Mouse (Mus musculus): ENCODE measurements at regions not wholly inside any gene's neighbourhood (a gene's known extent, or its start where the extent isn't known, plus 50 kb on each side); places are given as distances from the start of the nearest gene placed in this dataset.

DNA sequence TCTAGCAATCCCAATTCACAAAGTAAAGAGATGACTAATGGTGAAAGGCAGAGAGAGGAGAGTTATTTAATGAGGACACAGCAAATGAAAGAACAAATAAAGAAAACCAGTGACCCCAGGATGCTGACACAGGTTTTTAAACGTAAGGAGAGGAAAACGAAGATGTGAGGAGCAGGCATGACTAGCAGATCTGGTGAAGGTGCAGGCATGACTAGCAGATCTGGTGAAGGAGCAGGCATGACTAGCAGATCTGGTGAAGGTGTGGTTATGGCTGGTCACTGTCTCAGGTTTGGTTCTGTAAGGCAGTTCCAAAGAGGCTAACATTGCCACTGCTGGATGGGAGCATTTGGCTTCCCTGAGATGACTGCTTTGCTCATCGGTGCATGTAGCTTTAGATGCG, 57.0 kb downstream of the Mbl2 start:
- no peak for DNase-seq (ENCODE audit: low spot score)

DNA sequence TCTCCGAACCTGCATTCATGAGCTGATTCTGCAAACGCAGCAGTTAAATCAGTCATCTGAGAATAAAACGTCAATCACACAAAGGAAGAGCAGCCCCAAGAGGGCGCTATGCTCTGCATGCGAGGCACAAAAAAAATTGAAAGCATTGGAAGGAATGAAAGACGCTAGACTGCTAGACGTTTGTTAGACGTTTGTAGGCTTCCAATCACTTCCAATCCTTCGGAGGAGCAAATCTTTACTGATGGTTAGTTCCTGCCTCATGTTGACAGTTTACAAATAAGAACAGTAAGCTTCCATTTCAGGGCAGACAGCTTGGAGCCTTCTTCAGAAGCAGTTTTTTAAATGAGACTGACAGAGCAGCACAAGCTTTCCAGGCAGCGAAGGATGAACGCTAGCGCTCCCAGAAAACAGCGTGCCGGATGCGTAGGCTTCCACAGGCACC, 62.5 kb downstream of the Mbl2 start:
- peak; percentile 40 for DNase-seq (ENCODE audit: low spot score)

DNA sequence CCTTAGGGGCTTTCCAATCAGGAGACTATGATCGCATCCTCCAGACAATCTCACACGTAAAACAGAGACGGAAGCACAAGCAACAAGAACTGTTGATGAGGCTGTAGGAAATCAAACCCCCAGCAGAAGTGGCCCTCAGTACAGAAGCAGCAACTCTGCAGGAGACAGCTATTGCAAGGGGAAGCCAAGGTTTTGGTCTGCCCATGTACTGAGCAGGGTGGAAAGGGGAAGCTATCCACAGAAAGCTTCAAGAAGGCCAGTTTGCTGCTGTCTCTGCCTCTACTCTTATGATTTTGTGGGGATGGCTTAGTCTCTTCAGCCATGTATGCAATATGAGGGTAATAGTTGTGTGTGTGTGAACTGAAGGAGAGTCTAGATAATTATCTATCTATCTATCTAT, 63.3 kb downstream of the Mbl2 start:
- DNase-seq (ENCODE audit: low spot score), result no peak

DNA sequence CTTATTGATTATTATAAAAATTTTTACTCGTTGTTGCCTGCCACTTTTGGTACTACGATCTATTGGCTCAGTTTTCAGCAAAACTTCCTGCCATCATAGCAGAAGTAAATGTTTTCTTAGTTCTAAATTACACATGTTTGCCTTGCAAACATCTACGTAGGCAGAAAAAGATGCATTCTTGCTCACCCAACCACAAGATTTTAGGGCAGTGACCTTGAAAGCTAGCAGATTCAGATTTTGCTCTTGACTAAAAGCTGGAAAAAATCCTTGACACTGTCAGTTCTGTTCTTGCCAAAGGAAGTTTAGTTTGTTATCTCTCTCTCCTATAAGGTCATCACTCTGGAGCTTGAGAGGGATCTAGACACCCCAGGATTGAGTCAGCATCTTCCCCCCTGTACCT, 66.8 kb downstream of the Mbl2 start:
- DNase-seq (ENCODE audit: low spot score), result no peak

DNA sequence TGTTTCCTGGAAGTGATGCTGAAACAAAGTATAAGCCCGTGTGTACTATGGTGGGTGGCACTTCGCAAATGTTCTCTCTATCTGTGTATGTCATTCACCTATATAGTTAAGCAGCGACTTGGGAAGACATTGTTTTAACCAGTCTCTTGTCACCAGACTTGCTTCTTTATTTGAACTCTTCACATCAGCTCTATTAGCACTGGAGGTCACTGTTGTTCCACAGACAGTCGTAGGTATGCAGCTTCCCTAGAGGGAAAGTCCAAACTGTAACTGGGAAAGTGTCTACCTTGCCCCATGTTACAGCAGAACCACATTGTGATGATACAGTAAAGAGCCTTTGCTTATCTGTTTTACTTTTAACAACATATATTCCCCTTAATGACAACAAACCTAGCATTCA, 69.5 kb downstream of the Mbl2 start:
- no peak for DNase-seq (ENCODE audit: low spot score)

DNA sequence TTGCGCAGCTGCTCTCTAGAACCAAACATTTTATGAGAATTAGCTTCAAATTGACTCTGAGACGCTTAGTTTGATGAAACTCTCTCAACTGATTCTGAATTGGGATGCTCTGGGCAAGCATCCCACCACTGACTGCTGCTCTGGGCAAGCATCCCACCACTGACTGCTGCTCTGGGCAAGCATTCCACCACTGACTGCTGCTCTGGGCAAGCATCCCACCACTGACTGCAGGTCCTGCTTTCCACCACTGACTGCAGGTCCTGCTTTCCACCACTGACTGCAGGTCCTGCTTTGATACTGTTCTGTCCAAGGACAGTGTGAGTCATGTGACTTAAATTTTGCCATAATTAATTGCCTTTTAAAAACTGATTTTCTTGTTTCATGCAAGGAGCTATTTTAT, 73.6 kb downstream of the Mbl2 start:
- no peak for DNase-seq (ENCODE audit: low spot score)

DNA sequence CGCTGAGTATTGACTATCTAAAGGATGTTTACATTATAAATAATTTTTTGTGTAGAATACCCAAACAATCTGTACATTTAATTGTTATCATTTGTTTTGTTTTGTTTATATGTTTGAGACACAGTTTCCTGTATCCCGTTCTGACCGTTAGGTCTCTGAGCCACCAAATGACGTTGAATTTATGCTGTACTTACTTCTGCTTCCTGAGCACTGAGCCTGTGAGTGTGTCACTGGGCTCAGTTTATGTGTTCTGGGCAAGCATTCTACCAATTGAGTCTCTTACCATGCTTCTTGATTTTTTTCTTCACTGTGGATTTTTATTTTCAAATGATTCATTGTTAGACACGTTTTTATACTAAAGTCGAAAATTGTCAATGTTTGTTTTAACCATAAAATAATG, 74.2 kb downstream of the Mbl2 start:
- DNase-seq (ENCODE audit: low spot score), result no peak

DNA sequence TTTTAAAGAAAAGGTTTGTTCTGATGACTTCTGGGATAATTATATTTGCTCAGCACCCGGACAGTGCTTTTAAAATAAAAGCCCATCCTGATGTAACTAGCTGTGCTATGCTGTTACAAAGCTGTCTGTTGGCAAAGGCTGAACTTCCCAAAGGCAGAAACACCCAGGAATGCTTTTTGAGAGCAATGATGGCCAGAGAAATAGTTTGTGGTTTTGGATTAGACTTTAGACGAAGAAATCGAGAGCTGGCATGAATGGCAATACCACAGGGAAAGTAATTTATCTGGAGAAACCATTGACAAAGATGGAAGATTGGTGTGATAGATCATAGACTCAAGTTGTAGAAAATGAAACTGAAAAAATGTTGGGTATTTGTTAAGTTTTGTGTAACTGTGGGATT, 84.6 kb downstream of the Mbl2 start:
- DNase-seq (ENCODE audit: low spot score), result no peak

DNA sequence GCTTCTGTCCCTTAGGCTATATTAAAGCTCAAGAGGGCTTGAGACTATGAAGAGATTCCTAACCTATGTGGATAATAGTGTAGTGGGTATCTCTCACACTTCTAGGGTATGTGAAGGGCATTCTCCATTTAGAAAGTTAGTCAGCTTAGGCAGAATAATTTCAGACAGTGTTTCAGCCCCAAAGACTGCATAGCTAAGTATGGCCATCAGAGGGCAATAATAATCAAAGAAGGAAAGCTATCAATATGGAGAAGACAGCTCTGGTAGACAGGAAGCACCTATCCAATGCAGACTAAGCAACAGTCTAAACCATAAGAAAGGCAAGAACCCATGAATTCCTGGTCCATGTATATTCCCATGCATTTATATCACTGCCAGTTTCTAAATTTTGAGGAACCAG, 95.0 kb downstream of the Mbl2 start:
- no peak for DNase-seq (ENCODE audit: low spot score)

DNA sequence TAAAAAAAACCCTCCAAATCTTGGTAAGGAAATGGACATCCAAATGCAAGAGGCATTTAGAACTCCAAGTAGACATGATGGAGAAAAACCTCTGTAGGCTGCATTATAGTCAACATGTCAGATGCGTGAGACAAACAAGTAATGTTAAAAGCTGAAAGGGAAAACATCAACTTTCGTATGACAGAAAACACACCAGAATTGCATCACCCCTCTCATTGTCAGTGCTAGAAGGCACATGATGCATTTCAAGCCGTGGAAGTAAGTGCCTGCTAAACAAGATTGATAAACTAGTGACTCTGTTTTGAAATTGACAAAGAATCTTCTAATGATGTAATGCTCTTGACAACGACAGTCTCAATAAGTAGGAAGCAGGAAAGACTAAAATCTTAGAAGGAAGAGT, 96.1 kb downstream of the Mbl2 start:
- no peak for DNase-seq (ENCODE audit: low spot score)

DNA sequence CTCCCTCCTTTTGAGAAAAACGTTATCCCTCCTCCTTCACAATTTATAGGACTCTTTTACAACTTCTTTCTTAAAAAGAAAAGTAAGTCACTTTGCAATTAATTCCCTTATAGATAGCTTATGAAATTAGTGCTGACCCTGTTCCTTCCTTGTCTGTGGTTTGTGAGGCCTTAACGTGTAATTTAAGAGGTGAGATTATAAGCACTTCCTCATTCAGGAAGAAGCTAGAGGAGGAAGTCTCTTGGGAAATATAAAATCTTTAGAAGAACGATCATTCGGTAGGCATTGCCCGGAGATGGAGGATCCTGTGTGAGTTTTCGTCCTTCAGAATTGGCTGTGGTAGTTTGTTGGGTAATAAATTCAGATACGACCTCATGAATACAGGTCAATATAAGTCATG, 98.0 kb downstream of the Mbl2 start:
- no peak for DNase-seq (ENCODE audit: low spot score)

DNA sequence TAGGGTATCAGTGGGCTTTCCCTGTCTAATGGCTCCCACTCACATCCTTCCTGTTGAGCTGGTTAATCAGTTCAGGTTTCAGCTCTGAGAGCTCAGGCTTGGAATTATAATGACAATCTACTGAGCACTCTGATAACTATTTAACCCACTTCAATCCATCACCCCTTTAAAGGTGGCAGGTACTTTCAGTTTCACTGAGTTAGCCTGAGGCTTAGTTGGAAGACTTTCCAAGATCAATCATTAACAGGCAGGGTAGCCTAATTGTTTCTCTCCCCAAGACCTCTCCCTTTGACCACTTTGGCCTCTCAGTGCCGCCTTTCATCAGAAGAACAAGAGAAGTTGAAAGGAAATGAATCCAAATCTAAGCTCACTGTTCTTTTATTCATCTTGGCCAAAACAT, 99.1 kb downstream of the Mbl2 start:
- no peak for DNase-seq (ENCODE audit: low spot score)

DNA sequence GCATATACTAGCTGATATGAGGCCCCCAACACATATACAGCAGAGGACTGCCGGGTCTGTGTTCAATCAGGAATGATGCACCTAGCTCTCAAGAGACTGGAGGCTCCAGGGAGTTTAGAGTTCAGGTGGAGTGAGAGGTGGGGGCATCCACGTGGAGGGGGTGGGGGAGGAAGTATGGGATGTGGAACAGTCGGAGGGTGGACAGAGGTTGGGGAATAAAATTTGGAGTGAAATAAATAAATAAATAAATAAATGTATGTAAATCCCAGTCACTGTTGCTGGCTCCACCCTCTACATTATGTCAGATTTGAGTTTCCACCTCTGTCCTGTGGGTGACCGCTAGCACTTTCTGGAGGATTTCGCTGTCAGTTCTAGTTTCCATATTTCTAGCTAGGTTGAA, 111.7 kb downstream of the Mbl2 start:
- DNase-seq (ENCODE audit: low spot score), result no peak

DNA sequence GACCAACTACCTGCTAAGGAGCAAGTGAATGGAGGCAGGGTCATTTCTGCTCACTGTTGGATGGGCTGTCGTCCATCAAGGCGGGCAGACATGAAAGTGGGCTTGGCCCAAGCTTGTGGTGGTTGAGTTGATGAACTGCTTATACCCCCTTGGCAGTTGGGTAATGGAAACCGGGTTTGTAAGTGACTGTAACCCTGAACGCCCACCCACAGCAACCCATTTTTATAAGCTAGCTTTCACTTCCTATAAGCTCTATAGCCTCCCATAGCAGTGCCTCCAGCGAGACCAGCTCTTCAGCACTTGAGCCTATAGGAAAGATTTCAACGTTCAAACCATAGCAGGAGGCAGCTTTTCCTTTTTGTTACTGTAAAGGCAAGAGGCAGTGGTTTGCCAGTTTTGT, 116.2 kb downstream of the Mbl2 start:
- no peak for DNase-seq (ENCODE audit: low spot score)

DNA sequence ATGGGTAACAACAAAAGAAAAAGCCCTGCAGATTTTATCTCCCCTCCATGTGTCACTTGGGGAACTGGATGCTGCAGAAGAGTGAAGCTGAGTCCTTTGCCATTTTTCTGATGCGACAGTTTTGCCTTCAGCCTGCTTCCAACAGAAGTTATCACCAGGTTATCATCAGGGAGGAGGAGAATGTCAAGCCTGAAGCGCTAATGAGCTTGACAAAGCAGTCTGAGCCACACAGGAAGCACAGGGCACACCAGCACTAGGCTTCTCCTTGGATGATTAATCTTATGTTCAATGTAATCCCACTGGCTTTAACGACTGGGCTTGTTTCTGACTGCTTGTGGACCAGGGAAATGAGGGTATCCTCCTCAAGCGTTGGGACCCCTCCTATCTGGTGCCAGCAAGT, 122.2 kb downstream of the Mbl2 start:
- no peak for DNase-seq (ENCODE audit: low spot score)

DNA sequence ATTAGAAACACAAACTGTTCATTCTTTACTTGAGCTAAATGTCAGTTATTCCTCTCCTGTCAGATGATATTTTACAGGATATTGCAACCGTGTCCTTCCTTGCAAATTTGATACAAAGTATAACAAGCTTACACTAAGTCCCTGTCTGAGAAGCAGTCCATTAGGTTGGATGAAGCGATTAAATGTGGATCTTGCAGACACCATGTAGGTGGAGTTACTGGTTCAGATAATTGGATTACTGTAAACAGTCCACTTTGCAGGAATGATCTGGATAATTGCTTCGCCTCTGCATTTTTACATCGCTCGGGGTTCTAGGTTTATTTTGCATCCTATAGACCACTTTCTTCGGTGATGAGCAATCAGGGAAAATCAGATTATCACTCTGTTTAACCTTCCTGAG, 126.2 kb downstream of the Mbl2 start:
- DNase-seq (ENCODE audit: low spot score), result no peak

DNA sequence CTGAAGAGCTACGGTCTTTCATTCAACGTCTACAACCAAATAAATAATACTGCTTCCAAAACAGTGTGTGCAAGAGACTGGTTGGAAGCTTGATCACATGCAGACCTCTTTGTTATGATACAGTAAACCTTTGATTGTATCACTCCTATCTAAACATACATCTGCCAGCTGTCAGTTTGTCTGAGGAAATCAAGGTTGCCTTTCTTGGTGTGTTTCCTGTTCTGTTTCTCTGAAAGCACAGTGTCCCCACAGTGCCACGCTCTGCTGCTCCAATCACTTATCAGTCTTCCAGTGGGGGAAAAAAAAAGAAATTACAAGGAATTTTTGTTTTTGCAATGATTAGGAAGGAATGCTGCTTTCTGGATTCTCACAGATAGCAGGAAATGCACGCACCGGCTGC, 139.2 kb downstream of the Mbl2 start:
- no peak for DNase-seq (ENCODE audit: low spot score)

DNA sequence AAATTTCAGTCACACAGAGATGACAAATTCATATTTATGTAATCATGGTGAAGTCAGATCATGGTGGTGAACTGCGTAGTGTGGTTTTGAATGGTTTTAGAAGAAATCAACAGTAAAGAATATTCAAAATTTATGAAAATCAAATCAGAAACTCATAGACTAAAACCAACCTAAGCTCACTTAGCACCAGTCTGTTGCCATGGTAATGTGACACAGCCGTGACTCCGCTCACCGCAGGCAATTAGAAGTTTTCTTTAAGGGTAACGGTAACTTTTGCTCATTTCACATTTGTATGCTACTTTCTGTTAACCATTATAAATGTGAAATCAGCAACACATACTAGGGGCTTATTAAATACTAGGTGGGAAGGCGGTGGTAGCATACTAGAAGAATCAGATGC, 147.0 kb downstream of the Mbl2 start:
- no peak for DNase-seq (ENCODE audit: low spot score)

DNA sequence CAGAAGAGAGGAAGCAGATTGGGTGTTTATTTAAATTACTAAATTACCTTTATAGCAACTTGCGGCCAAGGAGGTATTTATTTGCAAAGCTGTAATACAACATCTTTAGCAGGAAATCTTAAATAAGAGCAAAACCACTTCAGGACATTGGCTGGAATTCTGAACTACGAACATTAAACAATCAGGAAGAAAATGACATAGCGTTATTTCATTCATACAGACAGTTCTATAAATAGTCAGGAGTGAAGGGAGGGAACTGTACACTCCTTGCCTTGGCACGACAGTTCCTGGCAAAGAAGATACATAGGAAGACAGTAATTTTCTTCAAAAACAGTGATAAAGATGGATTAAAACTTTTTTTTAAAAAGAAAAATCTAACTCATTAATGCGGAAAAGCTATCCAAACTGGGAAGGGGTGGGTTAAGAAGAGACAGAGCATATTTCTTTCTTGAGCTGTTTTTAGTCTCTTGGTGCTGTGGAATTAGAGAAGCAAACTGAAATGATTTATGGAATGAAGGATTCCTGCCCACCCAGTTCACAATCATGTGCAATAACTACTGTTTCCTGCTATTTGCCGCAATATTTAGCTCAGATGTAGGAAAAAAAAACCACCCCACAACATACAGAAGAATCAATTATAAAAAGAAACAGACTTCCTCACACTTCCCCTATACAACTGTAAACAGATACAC, 147.9 kb downstream of the Mbl2 start:
- DNase-seq (ENCODE audit: low spot score), result no peak

DNA sequence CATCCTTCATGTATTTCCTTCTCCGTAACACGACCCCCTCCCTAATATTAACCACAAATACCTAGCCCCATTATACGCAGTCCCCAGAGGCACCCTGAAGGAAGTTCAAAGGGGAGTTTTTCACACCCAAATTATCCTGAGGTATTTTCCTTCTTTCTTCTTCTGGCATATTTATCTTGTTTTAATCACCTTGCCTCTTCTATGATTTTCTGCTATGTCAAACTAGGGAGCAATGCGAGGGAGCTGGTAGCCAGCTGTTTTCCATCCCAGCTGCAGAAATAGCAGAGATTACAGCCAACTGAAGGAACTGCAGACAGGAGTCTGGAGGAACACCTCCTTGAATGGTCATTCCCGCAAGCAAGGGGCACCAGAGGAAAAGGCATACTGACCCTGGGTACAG, 155.7 kb downstream of the Dkk1 start:
- no peak for DNase-seq (ENCODE audit: low spot score)

DNA sequence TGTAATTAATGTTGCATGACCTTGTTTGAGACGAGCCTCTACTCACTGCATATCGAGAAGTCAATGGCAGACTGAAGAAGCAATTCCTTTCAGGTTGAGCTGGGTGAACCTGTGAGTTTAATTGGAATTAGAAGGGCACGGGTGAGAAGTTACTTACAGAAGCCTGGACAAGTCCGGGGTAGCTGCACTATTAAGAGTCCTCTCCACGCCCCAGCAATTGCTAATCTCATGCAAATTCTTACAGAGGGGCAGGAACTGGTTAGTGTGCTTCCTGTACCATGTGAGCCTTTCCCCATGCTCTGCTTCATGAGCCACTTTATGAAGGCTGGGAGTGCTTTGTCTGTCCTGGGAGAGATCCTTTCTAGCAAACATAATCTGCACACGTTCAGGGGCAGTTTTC, 142.5 kb downstream of the Dkk1 start:
- DNase-seq (ENCODE audit: low spot score), result no peak

DNA sequence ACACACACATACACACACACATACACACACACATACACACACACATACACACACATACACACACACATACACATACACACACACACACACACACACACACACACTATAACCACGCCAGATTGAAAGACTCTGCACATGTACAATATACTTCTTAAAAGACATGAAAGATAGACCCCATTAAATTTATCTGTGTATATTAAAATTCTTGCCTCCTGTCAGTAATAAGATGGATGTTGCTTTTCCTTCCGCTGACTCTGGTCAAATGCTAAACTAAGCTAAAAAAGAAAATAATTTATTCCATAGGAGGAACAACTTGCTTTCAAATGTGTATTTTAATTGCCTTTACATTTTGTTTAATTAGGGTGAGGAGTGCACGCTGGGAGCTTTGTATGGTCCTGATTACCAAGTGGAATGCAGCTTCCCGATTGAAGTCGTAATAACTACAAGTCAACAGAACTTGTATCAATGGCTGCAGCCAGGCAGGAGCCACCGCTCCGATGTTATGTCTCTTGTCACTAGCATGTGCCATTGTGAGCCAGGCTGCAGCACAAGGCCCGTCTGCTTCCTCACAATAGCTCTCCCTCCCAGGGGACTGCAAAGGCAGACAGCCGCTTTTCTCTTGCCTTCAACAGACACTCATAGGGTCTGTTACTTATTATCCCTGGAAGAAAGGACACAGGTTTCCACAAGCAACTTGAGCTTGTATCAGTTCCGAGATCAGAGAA, 129.7 kb downstream of the Dkk1 start:
- DNase-seq (ENCODE audit: low spot score), result no peak

DNA sequence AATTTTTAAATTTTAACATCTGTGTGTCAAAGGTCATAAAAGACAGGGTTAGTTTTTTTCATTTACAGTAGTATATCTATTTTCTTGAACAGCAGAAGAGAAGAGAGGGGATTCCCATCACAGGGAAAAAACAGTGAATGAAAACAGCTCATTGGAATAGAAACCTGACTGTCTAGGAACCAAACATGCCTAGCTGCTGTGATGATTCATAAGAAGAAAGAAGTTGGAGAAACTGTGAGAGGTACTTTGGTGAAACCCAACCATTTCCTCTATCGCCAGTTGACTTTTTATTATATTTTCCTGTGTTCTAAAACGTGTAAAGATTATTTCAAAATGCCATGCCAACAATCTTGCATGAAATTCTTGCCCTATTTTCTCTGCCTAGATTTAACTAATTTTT, 123.8 kb downstream of the Dkk1 start:
- DNase-seq (ENCODE audit: low spot score), result no peak

DNA sequence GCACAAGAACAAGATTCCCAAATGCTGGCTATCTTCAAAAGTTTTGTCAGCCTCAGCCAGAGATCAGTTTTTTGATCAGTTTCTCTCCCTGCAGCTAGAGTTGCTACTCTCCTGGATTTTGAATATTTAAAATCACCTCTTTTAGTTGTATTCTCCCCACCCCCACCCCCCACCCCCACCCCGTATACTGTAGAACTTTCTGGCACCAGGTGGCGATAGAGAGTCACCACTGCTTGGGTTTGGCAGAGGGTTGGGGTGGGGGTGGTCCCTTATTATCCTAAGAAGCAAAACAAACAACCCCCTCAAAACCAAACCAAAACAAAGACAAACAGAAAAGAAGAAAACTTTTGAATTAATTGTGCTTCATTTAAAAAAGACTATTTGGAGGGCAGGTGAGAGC, 122.0 kb downstream of the Dkk1 start:
- DNase-seq (ENCODE audit: low spot score), result no peak
